Comparison of ENCODE assay signal across 17 mouse cellular contexts in the genomic region with DNA sequence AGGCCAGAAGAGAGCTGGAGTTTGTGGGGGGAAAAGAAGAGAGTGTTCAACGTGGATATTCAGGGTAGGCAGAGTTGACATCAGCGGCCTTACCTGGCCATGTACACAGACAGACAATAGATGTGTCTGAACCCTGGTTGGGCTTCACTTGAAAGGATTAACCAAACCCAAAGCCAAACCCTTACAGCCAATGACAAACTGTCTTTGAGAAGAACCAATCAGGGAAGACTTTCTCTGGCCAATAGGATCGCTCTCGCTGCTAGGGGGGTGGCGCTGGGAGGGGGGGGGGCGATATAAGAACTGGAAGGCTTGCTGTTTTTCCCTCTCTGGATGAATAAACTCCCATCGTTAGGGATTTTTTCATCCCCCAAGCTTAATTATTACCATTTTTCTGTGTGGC. TPM values are rescaled to one million over a fixed set of nuclear protein-coding genes. Genes with fewer than 3 reads are reported as not detected.
"Had no signal": no experiment of that assay in that cellular context is flagged by ENCODE, and none has a peak within 500 bp of the region (broad histone marks: within the 10 kb centered on the region; RNA-seq: fewer than 3 reads in every experiment).

No protein-coding gene starts in this region.

- H3K4me3 ChIP-seq: lung, embryonic 15.5 days; megakaryocyte, embryonic 14.5 days; midbrain, embryonic 13.5 days; midbrain, embryonic 15.5 days; neural tube, embryonic 12.5 days; stomach, embryonic 15.5 days had no signal

- H3K4me2 ChIP-seq: lung, embryonic 15.5 days; midbrain, embryonic 11.5 days; midbrain, embryonic 13.5 days; midbrain, embryonic 15.5 days; neural tube, embryonic 12.5 days; stomach, embryonic 15.5 days had no signal

- H3K9ac ChIP-seq: lung, embryonic 15.5 days; midbrain, embryonic 13.5 days; midbrain, embryonic 15.5 days; neural tube, embryonic 12.5 days; stomach, embryonic 15.5 days had no signal

- H3K27me3 ChIP-seq: lung, embryonic 15.5 days; midbrain, embryonic 13.5 days; midbrain, embryonic 15.5 days; neural tube, embryonic 12.5 days; stomach, embryonic 15.5 days had no signal

- H3K27ac ChIP-seq: lung, embryonic 15.5 days; macrophage; midbrain, embryonic 13.5 days; midbrain, embryonic 15.5 days; neural tube, embryonic 12.5 days; stomach, embryonic 15.5 days; stomach, postnatal 0 days had no signal

- H3K36me3 ChIP-seq: lung, embryonic 15.5 days; neural tube, embryonic 12.5 days; stomach, embryonic 15.5 days had no signal

- DNase-seq: lung, adult 2 months; lung, postnatal 14 days; lung, postnatal 36 days; right cerebral cortex, postnatal 14 days; thymus, adult 2 months; thymus, postnatal 25 days had no signal

- H3K4me1 ChIP-seq: lung, embryonic 15.5 days; midbrain, embryonic 13.5 days; midbrain, embryonic 15.5 days; neural tube, embryonic 12.5 days; stomach, embryonic 15.5 days had no signal

- H3K9me3 ChIP-seq: lung, embryonic 15.5 days; megakaryocyte, embryonic 14.5 days; midbrain, embryonic 13.5 days; midbrain, embryonic 15.5 days; neural tube, embryonic 12.5 days; stomach, embryonic 15.5 days had no signal

RNA-seq across cellular contexts. Expression of a gene that starts 15.1 kb away (rescaled TPM):
- total RNA-seq: monocyte, adult 5-6 weeks; neutrophil, adult 5-6 weeks had no signal
